Mouse (Mus musculus): Measurements from ENCODE around the gene Zfp239. TPM values are rescaled to one million over a fixed set of nuclear protein-coding genes. Genes with fewer than 3 reads are reported as not detected.
"Not testable (repeated sequence)": the region's sequence is repeated elsewhere in the genome, so short reads cannot be mapped to it uniquely, and the experiment has no call there.

Gene Zfp239
- polyA plus RNA-seq (2016; fragmentation: Nextera tagmentation; extraction: Ambion mirVana) = 14.6 and 17.3 TPM in 2 replicates

GRCm38 (mm10) chr6:117861848-117862247, at the start of gene Zfp239:
Gene Zfp239 (plus strand): TSS chr6:117862100.
- Histone ChIP-seq H3K27me3 (ENCODE audit: low read depth, poor library complexity, severe bottlenecking) (no peaks in the 10 kb centered on the region), H3K9me3 (replicated peaks) (no peaks in the 10 kb centered on the region), H3K36me3 (no peaks in the 10 kb centered on the region), H3K27ac (peak within 1 kb of the TSS; percentile 91), H3K4me1 (peaks cover 7% of the 10 kb centered on the region), H3K4me3 (peak within 1 kb of the TSS; percentile 82)
- no peak for DNase-seq (ENCODE audit: low spot score)
- WGBS = 75% methylated on average over 6 of the region's 6 CpGs

GRCm38 (mm10) chr6:117814681-117815080, 47.2 kb upstream of the Zfp239 start:
- H3K4me3 ChIP-seq = no peak overlapping the region
- no peaks in the 10 kb centered on the region for H3K9me3 ChIP-seq (replicated peaks)
- no peak for DNase-seq (ENCODE audit: low spot score)
- H3K27me3 ChIP-seq (ENCODE audit: low read depth, poor library complexity, severe bottlenecking) = no peaks in the 10 kb centered on the region
- H3K27ac ChIP-seq = no peak overlapping the region
- no peaks in the 10 kb centered on the region for H3K36me3 ChIP-seq
- peaks cover 3% of the 10 kb centered on the region for H3K4me1 ChIP-seq

- no peak overlapping the region for H3K27ac ChIP-seq
- 64% methylated on average over 5 of the region's 5 CpGs for WGBS
- no peak overlapping the region for H3K4me3 ChIP-seq
- H3K27me3 ChIP-seq (ENCODE audit: low read depth, poor library complexity, severe bottlenecking) = 0 out of 2 replicates have a peak, but pooled peaks cover under 1% of the 10 kb centered on the region
- H3K4me1 ChIP-seq = no peaks in the 10 kb centered on the region
- no peaks in the 10 kb centered on the region for H3K9me3 ChIP-seq (replicated peaks)
- no peaks in the 10 kb centered on the region for H3K36me3 ChIP-seq
- DNase-seq (ENCODE audit: low spot score) = no peak
Measured at GRCm38 (mm10) chr6:117817108-117817541, 44.8 kb upstream of the Zfp239 start.

- Histone ChIP-seq H3K4me1 (peaks cover 15% of the 10 kb centered on the region), H3K27me3 (ENCODE audit: low read depth, poor library complexity, severe bottlenecking) (0 out of 2 replicates have a peak, but pooled peaks cover 12% of the 10 kb centered on the region), H3K27ac (no peak overlapping the region), H3K36me3 (no peaks in the 10 kb centered on the region), H3K9me3 (replicated peaks) (no peaks in the 10 kb centered on the region), H3K4me3 (no peak overlapping the region)
- DNase-seq (ENCODE audit: low spot score) = no peak
- 89% methylated on average over 14 of the region's 14 CpGs for WGBS
Measured at GRCm38 (mm10) chr6:117820327-117820726, 41.6 kb upstream of the Zfp239 start.

GRCm38 (mm10) chr6:117825369-117825768, 36.5 kb upstream of the Zfp239 start:
- H3K27ac ChIP-seq = 0 out of 2 replicates have a peak overlapping the region, but pooled peaks have one; percentile 6
- peak; percentile 82 for DNase-seq (ENCODE audit: low spot score)
- peaks cover 27% of the 10 kb centered on the region for H3K4me1 ChIP-seq
- H3K4me3 ChIP-seq = no peak overlapping the region
- H3K9me3 ChIP-seq (replicated peaks) = no peaks in the 10 kb centered on the region
- WGBS = 19% methylated on average over 4 of the region's 4 CpGs
- H3K36me3 ChIP-seq = no peaks in the 10 kb centered on the region
- H3K27me3 ChIP-seq (ENCODE audit: low read depth, poor library complexity, severe bottlenecking) = peaks cover 37% of the 10 kb centered on the region

- 20% methylated on average over 9 of the region's 9 CpGs for WGBS
- Histone ChIP-seq H3K27me3 (ENCODE audit: low read depth, poor library complexity, severe bottlenecking) (peaks cover 27% of the 10 kb centered on the region), H3K27ac (no peak overlapping the region), H3K36me3 (no peaks in the 10 kb centered on the region), H3K4me3 (no peak overlapping the region), H3K9me3 (replicated peaks) (no peaks in the 10 kb centered on the region), H3K4me1 (peaks cover 24% of the 10 kb centered on the region)
- DNase-seq (ENCODE audit: low spot score) = peak; percentile 88
Measured at GRCm38 (mm10) chr6:117828273-117828672, 33.6 kb upstream of the Zfp239 start.

GRCm38 (mm10) chr6:117840686-117841510, 21.0 kb upstream of the Zfp239 start, which contains the start of gene Zfp637:
Gene Zfp637 (plus strand): TSS chr6:117841180.
- Histone ChIP-seq H3K27ac (peak within 1 kb of the TSS; percentile 99), H3K4me3 (peak within 1 kb of the TSS; percentile 92), H3K9me3 (replicated peaks) (no peaks in the 10 kb centered on the region), H3K4me1 (peaks cover 13% of the 10 kb centered on the region), H3K27me3 (ENCODE audit: low read depth, poor library complexity, severe bottlenecking) (no peaks in the 10 kb centered on the region), H3K36me3 (peaks cover 31% of the 10 kb centered on the region)
- peak; percentile 98 for DNase-seq (ENCODE audit: low spot score)
- WGBS = under 1% methylated on average over 66 of the region's 66 CpGs

GRCm38 (mm10) chr6:117841511-117841955, 20.4 kb upstream of the Zfp239 start:
- peaks cover 37% of the 10 kb centered on the region for H3K36me3 ChIP-seq
- no peaks in the 10 kb centered on the region for H3K9me3 ChIP-seq (replicated peaks)
- H3K4me3 ChIP-seq = peak overlapping the region; percentile 92
- no peak for DNase-seq (ENCODE audit: low spot score)
- H3K4me1 ChIP-seq = peaks cover 13% of the 10 kb centered on the region
- H3K27me3 ChIP-seq (ENCODE audit: low read depth, poor library complexity, severe bottlenecking) = no peaks in the 10 kb centered on the region
- peak overlapping the region; percentile 99 for H3K27ac ChIP-seq
- WGBS = 21% methylated on average over 12 of the region's 12 CpGs

GRCm38 (mm10) chr6:117844597-117844996, 17.3 kb upstream of the Zfp239 start:
- H3K4me1 ChIP-seq = peaks cover 13% of the 10 kb centered on the region
- 92% methylated on average over 9 of the region's 9 CpGs for WGBS
- H3K36me3 ChIP-seq = peaks cover 67% of the 10 kb centered on the region
- H3K27ac ChIP-seq = no peak overlapping the region
- no peaks in the 10 kb centered on the region for H3K27me3 ChIP-seq (ENCODE audit: low read depth, poor library complexity, severe bottlenecking)
- H3K4me3 ChIP-seq = no peak overlapping the region
- no peak for DNase-seq (ENCODE audit: low spot score)
- H3K9me3 ChIP-seq (replicated peaks) = no peaks in the 10 kb centered on the region

GRCm38 (mm10) chr6:117846671-117847070, 15.2 kb upstream of the Zfp239 start:
- not testable (repeated sequence) for H3K4me1 ChIP-seq; H3K27me3 ChIP-seq (ENCODE audit: low read depth, poor library complexity, severe bottlenecking); DNase-seq (ENCODE audit: low spot score); H3K9me3 ChIP-seq (replicated peaks); H3K4me3 ChIP-seq; H3K27ac ChIP-seq
- H3K36me3 ChIP-seq = peaks cover 67% of the 10 kb centered on the region
- 92% methylated on average over 4 of the region's 4 CpGs for WGBS

- no peaks in the 10 kb centered on the region for H3K4me1 ChIP-seq
- H3K27me3 ChIP-seq (ENCODE audit: low read depth, poor library complexity, severe bottlenecking) = no peaks in the 10 kb centered on the region
- H3K9me3 ChIP-seq (replicated peaks) = no peaks in the 10 kb centered on the region
- DNase-seq (ENCODE audit: low spot score) = no peak
- no peak overlapping the region for H3K27ac ChIP-seq
- 97% methylated on average over 2 of the region's 2 CpGs for WGBS
- H3K36me3 ChIP-seq = peaks cover 67% of the 10 kb centered on the region
- H3K4me3 ChIP-seq = no peak overlapping the region
Measured at GRCm38 (mm10) chr6:117847772-117848171, 14.1 kb upstream of the Zfp239 start.

GRCm38 (mm10) chr6:117848577-117848976, 13.3 kb upstream of the Zfp239 start:
- Histone ChIP-seq H3K36me3 (peaks cover 59% of the 10 kb centered on the region), H3K27me3 (ENCODE audit: low read depth, poor library complexity, severe bottlenecking) (no peaks in the 10 kb centered on the region), H3K4me1 (no peaks in the 10 kb centered on the region), H3K9me3 (replicated peaks) (no peaks in the 10 kb centered on the region), H3K27ac (no peak overlapping the region), H3K4me3 (no peak overlapping the region)
- 89% methylated on average over 5 of the region's 5 CpGs for WGBS
- DNase-seq (ENCODE audit: low spot score) = no peak

GRCm38 (mm10) chr6:117851747-117852146, 10.2 kb upstream of the Zfp239 start:
- 61% methylated on average over 2 of the region's 2 CpGs for WGBS

More at GRCm38 (mm10) chr6:117851747-117852146, 10.2 kb upstream of the Zfp239 start:
- H3K36me3 ChIP-seq = peaks cover 28% of the 10 kb centered on the region
- no peak overlapping the region for H3K4me3 ChIP-seq
- no peak overlapping the region for H3K27ac ChIP-seq
- H3K27me3 ChIP-seq (ENCODE audit: low read depth, poor library complexity, severe bottlenecking) = no peaks in the 10 kb centered on the region
- no peaks in the 10 kb centered on the region for H3K9me3 ChIP-seq (replicated peaks)
- H3K4me1 ChIP-seq = no peaks in the 10 kb centered on the region
- DNase-seq (ENCODE audit: low spot score) = no peak
